Mouse (Mus musculus): Measurements from ENCODE around the gene Trpc4ap. TPM values are rescaled to one million over a fixed set of nuclear protein-coding genes. Genes with fewer than 3 reads are reported as not detected.

Gene Trpc4ap
- total RNA-seq (2023), result 100 to 1,000 TPM; 127 to 136 TPM

GRCm38 (mm10) chr2:155691723-155692493, at the start of gene Trpc4ap:
Gene Trpc4ap, minus strand, starts transcription at chr2:155692384.

GRCm38 (mm10) chr2:155735766-155736165, 43.6 kb upstream of the Trpc4ap start, which contains the start of gene Gm17581:
Gene Gm17581, minus strand, starts transcription at chr2:155735866.

GRCm38 (mm10) chr2:155729158-155729645, 37.0 kb upstream of the Trpc4ap start, which contains the start of gene Edem2:
Gene Edem2, minus strand, starts transcription at chr2:155729475.

GRCm38 (mm10) chr2:155610978-155611377, 81.2 kb downstream of the Trpc4ap start, which contains the start of gene Myh7b:
Gene Myh7b, plus strand, starts transcription at chr2:155611212.

GRCm38 (mm10) chr2:155592137-155592853, 99.9 kb downstream of the Trpc4ap start, which contains the start of gene Gss:
Gene Gss, minus strand, starts transcription at chr2:155592810.

Other genes with a start within 250 kb of the Trpc4ap start
- 10 to 100 TPM; 59.1 to 63.8 TPM for gene Ncoa6, start 218.5 kb downstream of the Trpc4ap start, total RNA-seq (2023)
- gene Acss2, start 174.4 kb downstream of the Trpc4ap start, total RNA-seq (2023), result 1 to 10 TPM; 6.8 to 8.1 TPM
- not detected for gene Ggt7, start 174.1 kb downstream of the Trpc4ap start, total RNA-seq (2023)
- 10 to 100 TPM; 10.1 to 11.1 TPM for gene Gss, start 99.6 kb downstream of the Trpc4ap start, total RNA-seq (2023)
- gene Myh7b, start 81.2 kb downstream of the Trpc4ap start, total RNA-seq (2023), result not detected
- gene Edem2, start 37.1 kb upstream of the Trpc4ap start, total RNA-seq (2023), result 10 to 100 TPM; 36.7 to 39.8 TPM
- gene Gm17581, start 43.5 kb upstream of the Trpc4ap start, total RNA-seq (2023), result not detected
- not detected for gene Procr, start 58.7 kb upstream of the Trpc4ap start, total RNA-seq (2023)
- not detected for gene Mmp24, start 83.0 kb upstream of the Trpc4ap start, total RNA-seq (2023)
- 10 to 100 TPM in 1 of 2 experiments, 1 to 10 TPM in 1; 7.0 to 10.7 TPM for gene BC029722, start 127.0 kb upstream of the Trpc4ap start, total RNA-seq (2023)
- gene Eif6, start 134.5 kb upstream of the Trpc4ap start, total RNA-seq (2023), result 10 to 100 TPM; 79.8 to 91.0 TPM
- not detected for gene Fam83c, start 142.5 kb upstream of the Trpc4ap start, total RNA-seq (2023)
- 10 to 100 TPM; 13.0 to 17.1 TPM for gene Uqcc1, start 237.9 kb upstream of the Trpc4ap start, total RNA-seq (2023)
- not detected for gene Gm15557, start 248.3 kb upstream of the Trpc4ap start, total RNA-seq (2023)